Mouse (Mus musculus): ENCODE measurements around the gene Retsat.
A peak's percentile ranks its signal among the peaks of the same experiment; 100 is the strongest.

Gene Retsat

DNA sequence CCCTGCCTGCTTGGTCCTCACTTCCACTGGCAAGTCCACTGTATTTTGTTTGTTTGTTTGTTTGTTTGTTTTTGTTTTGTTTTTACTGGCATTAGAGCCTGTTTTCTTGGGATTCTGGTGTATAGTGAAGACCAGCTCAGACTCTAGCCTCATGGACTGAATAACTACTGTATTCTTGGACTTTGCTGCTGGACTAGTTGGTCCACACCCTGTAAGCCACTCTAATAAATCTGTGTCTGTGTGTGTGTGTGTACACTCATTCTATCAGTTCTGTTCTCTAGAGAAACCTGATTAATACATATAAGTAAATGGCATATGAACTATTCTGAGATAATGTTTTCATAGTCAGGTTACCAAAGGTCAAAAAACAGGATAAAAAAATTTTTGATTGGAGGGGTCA, 8.2 kb upstream of the Retsat start:
- DNase-seq = no peak

DNA sequence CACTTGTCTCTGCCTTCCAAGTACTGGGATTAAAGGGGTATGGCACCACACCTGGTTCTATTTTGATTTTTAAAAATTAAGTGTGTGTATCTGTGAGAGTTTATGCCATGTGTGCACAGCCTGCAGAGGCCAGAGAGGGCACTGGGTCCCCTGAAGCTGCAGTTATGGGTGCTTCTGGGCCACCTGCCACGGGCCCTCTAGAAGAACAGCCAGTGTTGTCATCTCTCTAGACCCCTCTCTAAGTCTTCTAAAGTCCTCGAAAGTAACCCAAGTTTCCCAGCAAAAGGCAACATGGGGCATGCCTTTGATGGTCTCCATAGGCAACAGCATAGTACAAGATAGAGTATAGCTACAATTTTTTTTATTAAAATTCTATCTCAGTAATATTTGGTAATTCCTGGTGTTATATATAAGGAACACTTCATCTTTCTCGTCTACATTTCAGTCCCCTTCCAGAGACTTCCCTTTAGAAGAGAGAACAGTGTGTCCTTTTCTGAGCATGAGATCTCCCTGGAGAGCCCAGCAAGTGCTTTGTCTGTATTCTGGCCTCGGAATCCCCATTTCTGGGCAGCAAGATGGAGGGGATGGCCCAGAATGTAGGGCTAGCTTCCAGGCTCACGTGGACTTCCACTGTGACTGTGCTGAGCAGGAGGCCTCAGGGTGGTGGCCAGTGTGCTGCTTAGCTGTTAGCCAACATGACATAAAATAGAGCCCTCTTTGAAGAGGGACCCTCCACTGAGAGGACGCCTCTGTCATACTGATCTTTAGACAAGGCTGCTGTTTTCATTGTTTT, 5.1 kb upstream of the Retsat start:
- no peak for DNase-seq

DNA sequence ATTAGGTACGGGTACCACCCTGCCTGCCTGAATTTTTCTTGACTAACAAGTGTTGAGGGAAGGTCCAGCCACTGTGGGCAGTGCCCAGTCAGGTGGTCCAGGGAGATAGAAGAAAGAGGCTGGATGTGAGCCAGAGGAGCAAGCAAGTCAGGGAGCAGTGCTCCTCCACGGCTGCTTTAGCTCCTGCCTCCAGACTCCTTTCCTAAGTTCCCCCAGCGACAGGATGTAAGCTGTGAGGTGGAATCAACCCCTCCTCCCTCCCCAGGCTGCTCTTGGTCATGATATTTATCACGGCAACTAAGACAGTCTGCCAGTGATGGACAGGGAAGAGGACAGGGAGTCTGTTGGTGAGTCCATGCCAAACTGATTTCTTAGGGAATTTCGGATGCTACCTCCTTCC, 4.4 kb upstream of the Retsat start:
- DNase-seq = no peak

- peak; percentile 28 to 54 for DNase-seq
These were observed 996 bp upstream of the Retsat start for GRCm38 (mm10) chr6:72597083-72597874.

GRCm38 (mm10) chr6:72598791-72599557, 699 bp downstream of the Retsat start:
- DNase-seq = peak; percentile 70 to 75

DNA sequence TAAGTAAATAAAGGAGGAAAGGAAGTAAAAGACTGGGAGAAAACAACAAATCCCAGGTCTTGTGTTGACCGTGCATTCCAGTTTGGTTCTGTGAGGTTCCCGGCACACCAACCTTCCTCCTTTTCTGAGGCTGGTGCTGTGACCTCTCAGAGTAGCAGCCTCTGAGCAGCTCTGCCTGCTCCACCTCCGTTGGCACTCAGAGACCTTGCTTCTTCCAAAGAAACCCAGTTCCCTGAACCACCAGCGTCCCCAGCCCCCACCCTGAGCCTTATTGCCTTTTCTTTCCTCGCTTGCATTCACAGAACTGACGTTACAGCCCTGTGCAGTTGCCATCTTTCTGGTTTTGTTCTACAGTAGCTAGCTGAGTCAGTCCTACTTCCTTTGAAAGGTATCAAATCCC, 1.9 kb downstream of the Retsat start:
- no peak for DNase-seq

GRCm38 (mm10) chr6:72600771-72601170, 2.5 kb downstream of the Retsat start:
- DNase-seq = no peak

- DNase-seq = peak; percentile 86 to 93
These were observed 3.5 kb downstream of the Retsat start for GRCm38 (mm10) chr6:72601732-72602131.

DNA sequence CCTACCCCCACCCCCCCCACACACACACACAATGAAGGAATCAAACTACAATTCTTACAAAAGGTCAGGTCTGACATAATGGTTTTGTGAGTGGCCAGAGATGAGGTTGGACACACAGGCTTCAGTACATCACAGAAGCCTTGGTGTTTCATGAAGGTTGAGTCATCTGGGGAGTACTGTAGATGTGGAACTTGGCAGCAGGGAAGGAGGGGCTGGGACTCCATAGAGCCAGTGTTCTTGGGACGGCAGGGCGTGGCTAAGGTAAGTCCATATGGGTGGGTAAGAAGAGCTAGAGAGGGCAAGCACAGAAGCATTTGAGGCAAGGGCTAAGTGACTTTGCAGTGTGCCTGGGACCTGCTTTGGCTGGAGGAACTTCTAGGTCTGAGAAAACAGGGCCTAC, 5.8 kb downstream of the Retsat start:
- DNase-seq = no peak

- DNase-seq = peak; percentile 56 to 82
These were observed 8.8 kb downstream of the Retsat start for GRCm38 (mm10) chr6:72607060-72607459.

GRCm38 (mm10) chr6:72607676-72608075, 9.4 kb downstream of the Retsat start:
- DNase-seq = peak; percentile 70 to 85

GRCm38 (mm10) chr6:72608662-72609184, 10.4 kb downstream of the Retsat start:
- DNase-seq = no peak

GRCm38 (mm10) chr6:72610261-72610660, 12.0 kb downstream of the Retsat start:
- no peak for DNase-seq

GRCm38 (mm10) chr6:72615151-72615550, 16.9 kb downstream of the Retsat start:
- no peak for DNase-seq

DNA sequence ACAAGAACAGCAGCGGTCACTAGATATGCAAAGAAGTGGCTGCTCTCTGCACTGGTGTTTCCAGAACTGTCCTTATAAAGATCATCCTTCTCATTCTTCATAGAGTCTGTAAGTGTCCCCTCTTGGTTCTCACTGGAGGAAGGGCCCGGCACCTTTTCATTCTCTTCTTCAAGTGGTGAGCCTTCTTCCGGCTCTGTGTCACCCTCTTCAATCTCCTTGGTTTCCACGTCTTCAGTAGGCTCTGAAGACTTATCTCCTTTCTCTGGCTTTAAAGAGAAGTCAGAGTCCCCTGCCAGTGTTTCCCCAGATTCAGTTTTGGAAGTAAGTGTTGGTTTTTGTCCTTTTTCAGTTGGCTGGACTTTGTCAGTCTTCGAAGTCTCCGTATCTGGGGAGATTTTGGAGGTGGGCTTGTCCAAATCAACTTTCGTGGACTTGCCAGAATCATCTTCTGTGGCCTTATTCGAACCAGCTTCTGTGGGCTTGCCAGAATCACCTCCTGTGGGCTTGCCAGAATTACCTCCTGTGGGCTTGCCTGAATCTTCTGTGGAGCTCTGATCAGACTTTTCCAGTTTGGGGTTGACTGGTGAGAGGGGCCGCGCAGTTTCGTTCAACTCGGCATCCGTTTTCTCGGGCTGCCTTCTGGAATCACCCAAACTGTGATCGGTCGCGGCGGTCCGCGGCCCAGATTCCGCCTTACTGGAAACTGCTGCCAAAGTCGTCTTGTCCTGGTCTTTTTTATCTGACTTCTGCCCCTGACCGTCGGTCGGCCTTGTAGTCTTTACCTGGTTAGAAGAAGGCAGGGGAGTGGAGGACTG, 17.5 kb downstream of the Retsat start:
- no peak for DNase-seq

GRCm38 (mm10) chr6:72616643-72617288, 18.5 kb downstream of the Retsat start, which contains the start of gene Tgoln1:
Tgoln1 (minus strand) TSS chr6:72617000.
- DNase-seq = peak; percentile 96 to 97

GRCm38 (mm10) chr6:72619734-72620532, 21.7 kb downstream of the Retsat start:
- peak; percentile 53 to 75 for DNase-seq

GRCm38 (mm10) chr6:72620920-72621319, 22.6 kb downstream of the Retsat start:
- peak in 1 of 2 experiments; percentile 18 for DNase-seq

- no peak for DNase-seq
These were observed 24.6 kb downstream of the Retsat start for GRCm38 (mm10) chr6:72622917-72623316.

DNA sequence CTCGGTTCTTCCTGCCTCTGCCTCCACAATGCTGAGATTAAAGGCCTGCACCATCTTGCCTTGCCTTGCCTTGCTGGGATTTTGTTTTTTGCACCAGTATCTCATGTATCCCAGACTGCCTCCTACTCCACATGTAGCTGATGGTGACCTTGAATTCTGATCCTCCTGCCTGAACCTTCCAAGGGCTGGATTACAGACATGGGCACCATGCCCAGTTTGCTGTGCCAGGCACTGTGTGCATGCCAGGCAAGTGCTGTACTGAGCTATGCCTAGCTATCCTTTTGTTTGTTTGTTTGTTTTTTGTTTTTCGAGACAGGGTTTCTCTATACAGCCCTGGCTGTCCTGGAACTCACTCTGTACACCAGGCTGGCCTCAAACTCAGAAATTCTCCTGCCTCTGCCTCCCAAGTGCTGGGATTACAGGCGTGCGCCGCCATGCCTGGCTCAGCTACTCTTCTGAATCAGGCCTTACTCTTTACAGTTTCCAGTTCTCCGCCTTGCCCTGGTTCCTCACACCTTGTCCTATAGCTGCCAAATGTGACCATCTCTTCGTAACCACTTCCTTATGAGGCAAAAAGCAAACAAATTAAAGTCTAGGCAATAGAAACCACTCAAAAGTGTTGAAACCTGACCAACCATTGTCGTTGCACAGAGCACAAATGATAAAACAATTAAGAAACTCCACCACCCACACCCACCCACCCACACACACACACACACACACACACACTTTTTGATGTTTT, 25.6 kb downstream of the Retsat start:
- peak; percentile 79 to 87 for DNase-seq
